Mouse (Mus musculus): ENCODE results near the gene Qtrt2. TPM values are rescaled to one million over a fixed set of nuclear protein-coding genes. Genes with fewer than 3 reads are reported as not detected.

The Qtrt2 gene
- polyA plus RNA-seq, 1 experiment: 39.0 TPM

GRCm38 (mm10) chr16:43882329-43882728 is 44.3 kb downstream of the Qtrt2 start:
- DNase-seq (ENCODE audit: low read depth): no peak
- no peak for TF ChIP-seq CTCF (IDR thresholded peaks at IDR 0.05; ENCODE audit: borderline replicate concordance, extremely low read depth, insufficient read depth, insufficient read length)
- no peak for TF ChIP-seq POLR2A (IDR thresholded peaks at IDR 0.05; ENCODE audit: borderline replicate concordance, extremely low read depth, insufficient read depth, insufficient read length, poor library complexity, severe bottlenecking)

- no peak for DNase-seq (ENCODE audit: low read depth)
Observed at GRCm38 (mm10) chr16:43881636-43882035, 45.0 kb downstream of the Qtrt2 start.

GRCm38 (mm10) chr16:43879769-43880168 is 46.8 kb downstream of the Qtrt2 start:
- no peak for DNase-seq (ENCODE audit: low read depth)
- no peak for TF ChIP-seq POLR2A (IDR thresholded peaks at IDR 0.05; ENCODE audit: borderline replicate concordance, extremely low read depth, insufficient read depth, insufficient read length, poor library complexity, severe bottlenecking)
- no peak for TF ChIP-seq CTCF (IDR thresholded peaks at IDR 0.05; ENCODE audit: borderline replicate concordance, extremely low read depth, insufficient read depth, insufficient read length)

More at GRCm38 (mm10) chr16:43881636-43882035, 45.0 kb downstream of the Qtrt2 start:
- TF ChIP-seq POLR2A (IDR thresholded peaks at IDR 0.05; ENCODE audit: borderline replicate concordance, extremely low read depth, insufficient read depth, insufficient read length, poor library complexity, severe bottlenecking): no peak
- TF ChIP-seq CTCF (IDR thresholded peaks at IDR 0.05; ENCODE audit: borderline replicate concordance, extremely low read depth, insufficient read depth, insufficient read length): no peak

GRCm38 (mm10) chr16:43871419-43871818 is 55.2 kb downstream of the Qtrt2 start:
- no peak for DNase-seq (ENCODE audit: low read depth)

GRCm38 (mm10) chr16:43869805-43870204 is 56.8 kb downstream of the Qtrt2 start:
- no peak for DNase-seq (ENCODE audit: low read depth)
- TF ChIP-seq CTCF (IDR thresholded peaks at IDR 0.05; ENCODE audit: borderline replicate concordance, extremely low read depth, insufficient read depth, insufficient read length): no peak
- TF ChIP-seq POLR2A (IDR thresholded peaks at IDR 0.05; ENCODE audit: borderline replicate concordance, extremely low read depth, insufficient read depth, insufficient read length, poor library complexity, severe bottlenecking): no peak

More at GRCm38 (mm10) chr16:43871419-43871818, 55.2 kb downstream of the Qtrt2 start:
- TF ChIP-seq CTCF (IDR thresholded peaks at IDR 0.05; ENCODE audit: borderline replicate concordance, extremely low read depth, insufficient read depth, insufficient read length) (no peak), POLR2A (IDR thresholded peaks at IDR 0.05; ENCODE audit: borderline replicate concordance, extremely low read depth, insufficient read depth, insufficient read length, poor library complexity, severe bottlenecking) (no peak)

- no peak for TF ChIP-seq POLR2A (IDR thresholded peaks at IDR 0.05; ENCODE audit: borderline replicate concordance, extremely low read depth, insufficient read depth, insufficient read length, poor library complexity, severe bottlenecking)
- TF ChIP-seq CTCF (IDR thresholded peaks at IDR 0.05; ENCODE audit: borderline replicate concordance, extremely low read depth, insufficient read depth, insufficient read length): no peak
- peak; percentile 17 for DNase-seq (ENCODE audit: low read depth)
Observed at GRCm38 (mm10) chr16:43860624-43861023, 66.0 kb downstream of the Qtrt2 start.

- TF ChIP-seq CTCF (IDR thresholded peaks at IDR 0.05; ENCODE audit: borderline replicate concordance, extremely low read depth, insufficient read depth, insufficient read length) (no peak), POLR2A (IDR thresholded peaks at IDR 0.05; ENCODE audit: borderline replicate concordance, extremely low read depth, insufficient read depth, insufficient read length, poor library complexity, severe bottlenecking) (no peak)
- DNase-seq (ENCODE audit: low read depth): peak; percentile 56
Observed at GRCm38 (mm10) chr16:43858941-43859476, 67.6 kb downstream of the Qtrt2 start.

- TF ChIP-seq POLR2A (IDR thresholded peaks at IDR 0.05; ENCODE audit: borderline replicate concordance, extremely low read depth, insufficient read depth, insufficient read length, poor library complexity, severe bottlenecking): no peak
- TF ChIP-seq CTCF (IDR thresholded peaks at IDR 0.05; ENCODE audit: borderline replicate concordance, extremely low read depth, insufficient read depth, insufficient read length): no peak
- DNase-seq (ENCODE audit: low read depth): no peak
Observed at GRCm38 (mm10) chr16:43849839-43850238, 76.8 kb downstream of the Qtrt2 start.

- DNase-seq (ENCODE audit: low read depth): no peak
- TF ChIP-seq CTCF (IDR thresholded peaks at IDR 0.05; ENCODE audit: borderline replicate concordance, extremely low read depth, insufficient read depth, insufficient read length): no peak
- no peak for TF ChIP-seq POLR2A (IDR thresholded peaks at IDR 0.05; ENCODE audit: borderline replicate concordance, extremely low read depth, insufficient read depth, insufficient read length, poor library complexity, severe bottlenecking)
Observed at GRCm38 (mm10) chr16:43841236-43841635, 85.4 kb downstream of the Qtrt2 start.

GRCm38 (mm10) chr16:43831957-43832356 is 94.7 kb downstream of the Qtrt2 start:
- no peak for TF ChIP-seq CTCF (IDR thresholded peaks at IDR 0.05; ENCODE audit: borderline replicate concordance, extremely low read depth, insufficient read depth, insufficient read length)
- DNase-seq (ENCODE audit: low read depth): no peak

- DNase-seq (ENCODE audit: low read depth): peak; percentile 62
- TF ChIP-seq CTCF (IDR thresholded peaks at IDR 0.05; ENCODE audit: borderline replicate concordance, extremely low read depth, insufficient read depth, insufficient read length): no peak
- no peak for TF ChIP-seq POLR2A (IDR thresholded peaks at IDR 0.05; ENCODE audit: borderline replicate concordance, extremely low read depth, insufficient read depth, insufficient read length, poor library complexity, severe bottlenecking)
Observed at GRCm38 (mm10) chr16:43827492-43827891, 99.1 kb downstream of the Qtrt2 start.

- TF ChIP-seq CTCF (IDR thresholded peaks at IDR 0.05; ENCODE audit: borderline replicate concordance, extremely low read depth, insufficient read depth, insufficient read length) (no peak), POLR2A (IDR thresholded peaks at IDR 0.05; ENCODE audit: borderline replicate concordance, extremely low read depth, insufficient read depth, insufficient read length, poor library complexity, severe bottlenecking) (no peak)
Observed at GRCm38 (mm10) chr16:43818404-43818803, 108.2 kb downstream of the Qtrt2 start.

More at GRCm38 (mm10) chr16:43818404-43818803, 108.2 kb downstream of the Qtrt2 start:
- no peak for DNase-seq (ENCODE audit: low read depth)
